ENCODE assay signal across 11 mouse cellular contexts in genomic region chr1:114673954-114674353, GRCm38 (mm10).
A peak's percentile ranks its signal among the peaks of the same experiment; 100 is the strongest.
DNase-seq lines count a peak whose midpoint lies in the region; ATAC-seq and TF ChIP-seq lines count a peak whose summit lies in the region.
"Had no signal": no experiment of that assay in that cellular context is flagged by ENCODE, and none has a peak within 500 bp of the region (broad histone marks: within the 10 kb centered on the region; RNA-seq: fewer than 3 reads in every experiment).

No protein-coding gene starts in this region.

- no peak; the same call in 1 of the 2 replicates for TF ChIP-seq POLR2A in embryonic fibroblast, embryonic 13.5 days (IDR thresholded peaks at IDR 0.05; ENCODE audit: low read depth, low read length)

- ATAC-seq in limb, embryonic 13.5 days (ENCODE audit: low FRiP score, low read depth), result peak; percentile 51
- ATAC-seq: midbrain, embryonic 15.5 days had no signal

- no peaks in the 10 kb centered on the region for H3K4me1 ChIP-seq in limb, embryonic 13.5 days
- no peaks in the 10 kb centered on the region for H3K4me1 ChIP-seq in limb, embryonic 10.5 days
- no peaks in the 10 kb centered on the region for H3K4me1 ChIP-seq in embryonic fibroblast, embryonic 13.5 days (ENCODE audit: control insufficient read depth, insufficient read depth, low read length)
- H3K4me1 ChIP-seq: limb, embryonic 15.5 days; midbrain, embryonic 15.5 days had no signal

- H3K27me3 ChIP-seq in limb, embryonic 13.5 days, result no peaks in the 10 kb centered on the region
- H3K27me3 ChIP-seq in limb, embryonic 10.5 days (ENCODE audit: low read depth, poor library complexity, severe bottlenecking), result no peaks in the 10 kb centered on the region
- H3K27me3 ChIP-seq: limb, embryonic 15.5 days; midbrain, embryonic 15.5 days had no signal

- H3K4me2 ChIP-seq in limb, embryonic 13.5 days (replicated peaks), result no peak overlapping the region
- H3K4me2 ChIP-seq: limb, embryonic 15.5 days; midbrain, embryonic 15.5 days had no signal

- H3K4me3 ChIP-seq in limb, embryonic 13.5 days, result no peak overlapping the region
- H3K4me3 ChIP-seq in limb, embryonic 10.5 days, result no peak overlapping the region
- H3K4me3 ChIP-seq in embryonic fibroblast, embryonic 13.5 days (ENCODE audit: insufficient read depth, low read length), result no peak overlapping the region
- H3K4me3 ChIP-seq: limb, embryonic 15.5 days; midbrain, embryonic 15.5 days had no signal

- H3K27ac ChIP-seq in limb, embryonic 13.5 days, result no peak overlapping the region
- H3K27ac ChIP-seq in limb, embryonic 10.5 days, result no peak overlapping the region
- peak overlapping the region; percentile 78 for H3K27ac ChIP-seq in embryonic fibroblast, embryonic 13.5 days (ENCODE audit: insufficient read depth, low read length)
- H3K27ac ChIP-seq: limb, embryonic 15.5 days; midbrain, embryonic 15.5 days had no signal

- TF ChIP-seq CTCF in embryonic fibroblast, embryonic 13.5 days (IDR thresholded peaks at IDR 0.05; ENCODE audit: borderline replicate concordance, insufficient read depth, low read length), result no peak

- WGBS in limb, embryonic 13.5 days, result 53% methylated on average over 2 of the region's 2 CpGs
- WGBS in limb, embryonic 10.5 days, result 54% methylated on average over 2 of the region's 2 CpGs

- no peaks in the 10 kb centered on the region for H3K9me3 ChIP-seq in limb, embryonic 13.5 days
- no peaks in the 10 kb centered on the region for H3K9me3 ChIP-seq in limb, embryonic 10.5 days (replicated peaks)
- H3K9me3 ChIP-seq: limb, embryonic 15.5 days; midbrain, embryonic 15.5 days had no signal

- H3K9ac ChIP-seq in limb, embryonic 13.5 days, result no peak overlapping the region
- H3K9ac ChIP-seq: limb, embryonic 15.5 days; midbrain, embryonic 15.5 days had no signal

- no peaks in the 10 kb centered on the region for H3K36me3 ChIP-seq in limb, embryonic 13.5 days
- H3K36me3 ChIP-seq in limb, embryonic 10.5 days, result no peaks in the 10 kb centered on the region
- H3K36me3 ChIP-seq: limb, embryonic 15.5 days; midbrain, embryonic 15.5 days had no signal

- peak; percentile 30 for DNase-seq in embryo, embryonic 10 days (ENCODE audit: low spot score)
- no peak for DNase-seq in embryo, embryonic 9.5 days (ENCODE audit: extremely low spot score)
- DNase-seq in limb, embryonic 10.5 days (ENCODE audit: low spot score), result no peak
- peak; percentile 50 for DNase-seq in lung, postnatal 36 days
- DNase-seq in adrenal gland, adult 8-10 months, result no peak
- DNase-seq in adrenal gland, postnatal 10 days, result no peak
- DNase-seq: kidney, postnatal 25 days had no signal

Comparison
In these comparisons a context has a peak if more than half of its experiments do, and no peak if none do; other contexts are left out.
1. DNase-seq: peak in embryo, embryonic 10 days (single experiment) and lung, postnatal 36 days (single experiment); none in embryo, embryonic 9.5 days (single experiment), limb, embryonic 10.5 days (single experiment), adrenal gland, adult 8-10 months (single experiment) and adrenal gland, postnatal 10 days (single experiment).